Mouse (Mus musculus) T-helper 1 cell (primary cell): ENCODE measurements around the gene Fgfbp3.

ENCODE experiments used
- in situ Hi-C: fragments of 300-600 bp; cut with MboI, MseI; formaldehyde crosslinking; loops from one replicate; pipeline ENCODE4 v1.15.1; 2025; ENCODE audit warnings: high pct_unique_total_duplicates

The Fgfbp3 gene

DNA sequence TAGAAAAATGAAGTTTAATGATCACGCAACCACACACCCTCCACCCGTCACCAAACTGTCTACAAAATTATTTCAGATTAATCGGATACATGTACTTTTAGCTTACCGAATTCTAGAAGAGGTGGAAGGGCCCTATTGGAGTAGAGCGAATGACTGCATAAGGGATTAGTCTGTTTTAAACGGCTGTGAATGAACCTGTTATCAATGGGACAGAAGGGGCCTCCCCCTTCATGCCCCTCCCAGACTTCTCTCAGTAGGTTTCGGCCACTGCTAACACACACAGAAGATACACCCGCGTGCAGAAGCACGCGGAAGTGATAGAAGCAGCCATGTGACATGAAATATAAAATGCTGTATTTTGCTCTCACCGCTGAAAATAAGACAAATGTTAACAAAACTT lies at the start of gene Fgfbp3:
Gene Fgfbp3, minus strand, starts transcription at position 150 of the 400 bp plus-strand sequence.
- in situ Hi-C loops: loop anchor here (10.0 kb wide), 1 partner anchor 455 kb away; the partner anchor contains the start of gene Kif11

DNA sequence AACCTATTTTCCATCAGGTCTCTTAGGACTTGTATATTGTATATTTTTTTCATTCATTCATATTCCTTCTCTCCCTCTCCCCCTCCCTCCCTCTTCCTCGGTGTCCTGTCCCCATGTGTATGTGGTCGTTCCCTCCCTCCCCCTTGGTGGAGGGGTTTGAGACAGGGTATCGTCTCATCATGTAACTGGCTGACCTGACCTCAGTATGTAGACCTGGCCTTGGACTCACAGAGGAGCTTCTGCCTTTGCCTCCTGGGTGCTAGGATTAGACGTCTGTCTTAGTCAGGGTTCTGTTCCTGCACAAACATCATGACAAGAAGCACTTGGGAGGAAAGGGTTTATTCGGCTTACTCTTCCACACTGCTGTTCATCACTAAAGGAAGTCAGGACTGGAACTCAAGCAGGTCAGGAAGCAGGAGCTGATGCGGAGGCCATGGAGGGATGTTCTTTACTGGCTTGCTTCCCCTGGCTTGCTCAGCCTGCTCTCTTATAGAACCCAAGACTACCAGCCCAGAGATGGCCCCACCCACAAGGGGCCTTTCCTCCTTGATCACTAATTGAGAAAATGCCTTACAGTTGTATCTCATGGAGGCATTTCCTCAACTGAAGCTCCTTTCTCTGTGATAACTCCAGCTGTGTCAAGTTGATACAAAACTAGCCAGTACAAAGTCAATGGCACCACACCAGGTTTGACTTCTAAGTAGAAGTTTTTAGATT lies 43.3 kb upstream of the Fgfbp3 start:
- in situ Hi-C loops: loop anchor here (5.0 kb wide), 2 partner anchors 80 to 275 kb away; no protein-coding TSS in a partner anchor

DNA sequence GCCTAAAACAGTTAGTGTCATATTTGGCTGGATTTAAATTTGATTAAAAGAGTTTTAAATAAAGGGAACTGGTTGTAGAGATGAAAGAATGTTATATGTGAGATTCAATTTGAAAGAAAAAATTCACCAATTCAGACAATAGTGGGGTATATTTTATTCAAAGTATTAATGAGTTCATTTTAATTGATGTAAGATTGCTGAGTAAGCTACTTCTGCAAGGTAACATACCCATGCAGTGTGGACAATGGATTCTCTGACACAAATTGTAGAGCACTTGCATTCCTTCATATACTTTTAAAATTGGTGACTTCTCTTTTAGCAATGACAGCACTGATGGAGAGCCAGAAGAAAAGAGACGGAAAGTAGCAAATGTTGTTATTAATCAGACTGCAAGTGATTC lies 41.9 kb upstream of the Fgfbp3 start:
- in situ Hi-C loops: loop anchor here (5.0 kb wide), 2 partner anchors 79 to 276 kb away; no protein-coding TSS in a partner anchor

DNA sequence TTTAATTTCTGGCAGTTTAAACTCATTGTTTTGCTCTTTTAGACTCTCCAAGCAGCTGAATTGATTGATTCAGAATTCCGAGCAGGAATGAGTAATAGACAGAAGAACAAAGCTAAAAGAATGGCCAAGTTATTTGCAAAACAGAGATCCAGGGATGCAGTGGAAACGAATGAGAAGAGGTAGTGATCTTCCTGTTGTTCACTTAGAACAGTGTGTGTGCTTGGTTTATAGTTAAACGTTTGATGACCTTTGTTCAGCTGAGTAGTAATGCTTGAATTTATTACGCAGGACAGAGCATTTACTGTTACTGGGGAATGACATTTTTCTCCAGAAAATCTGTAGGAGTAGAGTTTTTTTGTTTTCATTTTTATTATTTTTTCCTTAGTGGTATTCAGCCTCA lies 38.9 kb upstream of the Fgfbp3 start:
- in situ Hi-C loops: no loop called here

DNA sequence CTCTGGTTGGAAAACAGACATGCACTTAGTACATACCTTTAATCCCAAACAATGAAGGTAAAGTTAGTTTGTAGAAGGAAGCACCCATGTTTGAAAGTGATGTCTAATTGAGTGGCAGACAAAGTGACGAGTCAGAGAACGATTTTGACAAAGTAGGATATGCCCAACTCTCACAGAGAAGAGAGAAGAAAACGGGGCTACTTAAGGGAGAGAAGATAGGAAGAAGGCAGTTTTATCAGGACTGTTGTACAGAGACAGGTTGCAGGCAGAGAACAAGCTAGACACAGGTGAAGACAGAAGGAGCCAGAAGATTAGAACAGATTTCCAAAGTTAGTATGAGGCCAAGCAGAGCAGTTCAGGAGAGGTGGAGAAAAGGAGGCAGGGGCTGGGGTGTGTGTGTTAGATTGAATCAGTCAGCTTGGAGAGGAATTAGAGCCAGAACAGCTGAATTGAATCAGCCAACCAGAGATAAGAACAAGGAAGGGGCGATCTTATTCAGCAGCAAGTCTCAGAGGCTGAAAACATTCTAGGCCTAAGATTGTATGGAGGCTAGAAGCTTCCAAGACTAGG lies 34.3 kb upstream of the Fgfbp3 start:
- in situ Hi-C loops: no loop called here

DNA sequence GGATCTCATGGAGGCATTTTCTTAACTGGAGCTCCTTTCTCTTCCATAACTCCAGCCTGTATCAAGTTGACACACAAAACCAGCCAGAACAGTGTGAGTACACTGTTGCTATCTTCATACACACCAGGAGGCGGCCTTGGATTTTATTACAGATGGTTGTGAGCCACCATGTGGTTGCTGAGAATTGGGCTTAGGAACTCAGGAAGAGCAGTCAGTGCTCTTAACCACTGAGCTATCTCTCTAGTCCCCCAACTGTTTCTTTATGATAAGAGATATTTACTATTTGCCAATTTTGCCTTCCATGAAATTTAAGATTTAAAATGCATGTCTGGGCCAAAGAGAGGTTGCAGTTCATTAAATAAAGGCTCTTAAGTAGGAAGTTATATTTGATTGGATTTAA lies 20.6 kb upstream of the Fgfbp3 start:
- in situ Hi-C loops: no loop called here

DNA sequence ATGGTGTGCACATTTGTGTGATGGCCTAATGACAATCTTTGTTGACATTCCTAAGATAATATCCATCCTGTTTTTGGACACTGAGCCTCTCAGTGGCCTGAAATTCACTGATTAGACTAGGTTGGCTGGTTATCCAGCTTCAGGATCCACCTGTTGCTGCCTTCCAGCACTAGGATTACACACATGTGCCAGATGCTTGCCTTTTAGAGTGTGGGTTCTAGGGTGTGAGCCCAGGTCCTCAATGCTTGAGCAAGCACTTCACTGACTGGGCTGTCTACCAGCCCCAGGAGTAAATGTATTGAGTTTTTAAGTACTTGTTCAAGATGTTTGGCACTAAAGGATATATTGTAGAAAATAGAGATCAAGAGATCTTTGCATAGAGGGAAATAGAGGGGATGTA lies 18.6 kb upstream of the Fgfbp3 start:
- in situ Hi-C loops: no loop called here

DNA sequence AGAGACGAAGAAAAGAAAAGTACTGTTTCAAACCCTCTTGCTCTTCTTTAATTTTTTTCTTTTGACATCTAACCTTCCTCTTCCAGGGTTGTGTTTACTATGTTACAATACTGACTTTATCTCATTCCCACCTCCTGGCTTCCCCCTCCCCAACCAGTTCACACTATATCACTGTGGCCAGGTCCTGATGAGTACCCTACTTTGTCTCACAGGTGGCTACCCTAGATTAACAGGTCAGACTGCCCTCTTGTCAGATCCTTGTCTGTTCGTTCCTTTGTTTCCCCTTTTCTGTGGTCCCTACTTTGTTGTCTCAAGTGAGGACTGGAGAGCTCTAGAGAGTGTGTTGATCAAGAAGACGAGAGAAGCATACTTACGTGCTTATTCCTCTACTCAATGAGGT lies 16.9 kb upstream of the Fgfbp3 start:
- in situ Hi-C loops: no loop called here

DNA sequence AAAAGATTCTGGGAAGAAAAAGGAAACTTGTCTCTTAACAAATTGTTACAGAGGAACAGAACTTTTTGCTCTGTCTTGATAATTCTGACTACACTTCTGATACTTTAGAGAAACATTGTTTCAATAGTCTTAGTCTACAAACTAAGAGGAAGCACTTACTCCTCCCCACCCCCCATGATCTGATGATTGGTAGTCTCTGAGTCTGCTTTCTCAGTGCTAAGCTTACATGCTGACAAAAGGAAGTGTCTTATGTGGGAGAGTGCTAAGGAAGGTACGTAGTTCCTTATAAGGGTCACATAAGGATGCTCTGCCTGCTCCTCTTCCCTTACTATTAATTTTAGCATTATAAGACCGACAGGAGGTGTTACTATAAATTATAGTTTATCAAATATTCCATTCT lies 13.2 kb upstream of the Fgfbp3 start:
- in situ Hi-C loops: no loop called here

DNA sequence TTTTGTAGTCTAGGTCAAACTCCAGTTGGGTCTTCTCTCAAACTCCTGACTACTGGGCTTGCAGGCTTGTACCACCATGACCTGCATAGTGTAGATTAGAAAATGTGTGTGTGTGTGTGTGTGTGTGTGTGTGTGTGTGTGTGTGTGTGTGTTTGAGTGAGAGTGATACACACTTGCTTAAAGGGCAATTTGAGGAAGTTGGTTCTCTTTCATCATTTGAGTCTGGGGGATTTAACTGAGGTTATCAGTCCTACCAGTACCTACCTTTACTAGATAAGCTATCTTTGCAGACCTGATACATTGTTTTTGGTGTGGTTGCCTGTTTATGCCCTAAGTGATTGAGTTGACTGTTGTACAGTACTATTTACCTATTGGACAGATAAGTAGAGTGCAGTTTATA lies 12.7 kb upstream of the Fgfbp3 start:
- in situ Hi-C loops: no loop called here

DNA sequence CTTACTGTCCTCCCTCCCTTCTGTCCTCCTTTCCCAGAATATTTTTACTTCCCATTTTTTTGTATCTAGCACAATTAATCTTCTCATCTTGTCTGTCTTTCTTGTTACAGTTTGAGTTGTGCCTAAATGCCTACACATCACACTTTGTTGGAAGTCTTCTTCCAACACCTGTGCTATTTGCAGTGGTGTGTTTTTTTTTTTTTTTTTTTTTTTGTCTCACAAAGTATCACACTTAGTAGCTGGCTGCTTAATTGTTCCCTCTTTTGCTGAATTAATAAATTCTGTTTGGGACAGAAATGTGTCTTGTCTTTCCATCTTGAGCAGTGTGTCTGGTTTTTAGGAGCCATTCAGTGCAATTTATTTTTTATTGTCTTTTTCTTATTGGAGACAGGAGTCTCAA lies 10.4 kb upstream of the Fgfbp3 start:
- in situ Hi-C loops: no loop called here

DNA sequence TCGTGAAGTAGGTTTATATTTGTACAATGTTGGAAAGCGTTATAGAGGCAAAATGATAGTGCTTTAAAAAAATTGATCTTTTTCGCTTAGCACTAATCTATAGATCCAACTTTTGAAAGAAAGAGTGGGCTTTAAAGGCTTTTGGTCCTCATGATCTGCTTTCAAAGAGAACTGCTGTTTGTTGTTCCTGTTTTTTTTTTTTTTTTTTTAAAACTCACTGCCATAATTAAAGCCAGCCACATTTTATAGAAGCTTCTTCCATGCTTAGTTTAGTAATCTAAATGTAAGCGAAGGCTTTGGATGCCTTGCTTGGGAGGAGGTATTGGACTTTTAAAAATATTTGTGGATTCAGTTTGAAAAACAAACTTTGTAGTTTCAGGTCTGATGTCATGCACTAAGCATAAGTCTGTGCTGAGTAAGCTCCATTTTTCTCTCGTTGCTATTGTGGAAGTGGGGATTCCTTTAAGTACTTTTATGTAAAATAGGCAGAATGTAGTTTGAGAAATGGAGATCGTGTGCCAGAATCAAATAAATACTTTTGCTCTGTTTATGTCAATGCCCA lies 8.5 kb upstream of the Fgfbp3 start:
- in situ Hi-C loops: no loop called here

DNA sequence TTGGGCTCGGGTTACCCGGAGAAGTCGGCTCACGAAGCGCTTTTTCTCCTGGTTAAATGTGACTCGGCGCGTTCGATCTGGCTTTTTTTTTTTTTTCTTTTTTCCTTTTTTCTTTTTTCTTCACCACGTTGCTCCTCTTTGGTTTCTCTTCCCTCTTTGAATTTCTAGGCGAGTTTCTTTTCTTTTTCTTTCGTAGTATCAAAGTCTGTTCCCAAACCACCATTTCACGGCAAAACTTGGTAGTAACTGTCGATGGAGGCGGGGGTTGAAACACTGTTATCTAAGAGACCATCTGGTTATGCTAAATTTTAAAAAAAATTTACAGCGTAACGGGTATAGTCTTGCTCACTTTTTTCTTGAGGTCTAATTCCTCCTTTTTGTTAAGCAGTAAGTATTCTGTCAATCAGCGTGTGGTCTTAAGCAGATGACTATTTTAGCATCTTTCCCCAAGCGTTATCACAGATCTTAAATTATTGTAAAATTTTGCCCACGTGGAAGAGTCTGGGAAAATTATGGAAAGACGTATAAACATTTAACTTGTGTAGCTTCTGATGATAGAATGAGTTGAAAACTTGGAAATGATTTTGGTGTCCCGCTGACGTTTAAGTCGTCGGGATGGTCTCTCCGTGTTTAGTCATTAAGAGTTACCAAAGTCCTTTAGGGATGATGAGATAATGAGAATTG lies 7.3 kb upstream of the Fgfbp3 start:
- in situ Hi-C loops: no loop called here

DNA sequence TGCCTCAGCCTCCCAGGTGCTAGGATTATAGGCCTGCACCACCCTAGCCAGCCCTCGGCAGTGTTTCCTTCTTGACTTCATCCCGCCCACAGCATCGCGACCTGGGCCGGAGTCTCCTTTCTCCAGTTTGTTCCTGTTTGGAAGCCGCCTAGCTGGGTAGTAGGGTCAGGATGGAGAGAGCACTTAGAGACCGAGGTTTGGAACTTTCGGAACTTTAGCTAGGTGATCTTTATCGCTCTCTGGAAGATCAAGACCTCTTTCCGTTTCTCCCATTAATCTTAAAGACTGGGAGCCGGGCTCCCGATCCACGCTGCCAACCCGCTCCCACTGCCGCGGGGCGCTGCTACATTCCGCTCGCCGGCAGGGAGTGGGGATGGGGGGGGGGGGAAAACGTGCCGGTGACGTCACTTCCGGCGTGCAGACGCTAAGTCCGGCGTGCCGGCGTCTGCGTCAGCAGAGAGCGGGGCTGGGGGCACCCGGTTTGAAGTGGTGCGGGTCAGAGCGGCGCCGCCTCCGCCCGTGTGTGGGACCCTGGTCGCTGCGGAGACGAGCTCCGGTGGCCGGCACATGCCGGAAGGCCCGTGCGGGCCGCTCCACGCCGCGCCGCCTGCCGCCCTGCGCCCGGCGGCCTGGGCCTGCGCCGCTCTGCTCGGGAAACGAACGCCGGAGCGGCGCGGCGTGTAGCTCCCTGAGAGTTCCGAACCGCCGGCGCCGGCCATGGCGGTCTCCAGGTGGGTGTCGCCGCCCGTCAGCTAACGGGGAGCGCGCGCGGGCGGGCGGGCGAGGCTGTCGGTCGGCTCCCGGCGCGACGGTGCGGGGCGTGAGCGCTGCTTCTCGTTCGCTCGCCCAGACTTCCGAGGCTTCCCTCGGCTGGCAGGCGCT lies 6.5 kb upstream of the Fgfbp3 start, which contains the start of gene Btaf1:
Gene Btaf1, plus strand, starts transcription at position 409 of the 882 bp plus-strand sequence.
- in situ Hi-C loops: no loop called here

DNA sequence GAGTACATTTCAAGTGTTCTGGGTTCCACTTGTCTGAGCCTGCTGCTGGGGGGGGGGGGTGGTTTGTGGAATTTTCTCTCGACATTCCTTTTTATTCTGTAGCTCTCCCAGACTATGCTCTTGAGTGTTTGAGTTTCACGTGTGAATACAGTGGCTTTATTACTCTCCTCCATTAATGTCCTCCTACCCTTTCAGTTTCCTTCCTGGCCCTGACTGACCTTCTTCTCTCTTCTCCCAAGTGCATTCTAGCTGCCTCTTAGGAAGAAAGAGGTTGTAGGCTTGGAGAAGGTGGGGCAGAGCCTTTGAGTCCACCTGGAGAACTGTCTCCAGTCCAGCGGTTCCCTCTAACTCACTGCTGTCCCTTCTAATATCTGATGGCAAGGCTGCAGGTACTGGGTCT lies 3.5 kb upstream of the Fgfbp3 start:
- in situ Hi-C loops: no loop called here

DNA sequence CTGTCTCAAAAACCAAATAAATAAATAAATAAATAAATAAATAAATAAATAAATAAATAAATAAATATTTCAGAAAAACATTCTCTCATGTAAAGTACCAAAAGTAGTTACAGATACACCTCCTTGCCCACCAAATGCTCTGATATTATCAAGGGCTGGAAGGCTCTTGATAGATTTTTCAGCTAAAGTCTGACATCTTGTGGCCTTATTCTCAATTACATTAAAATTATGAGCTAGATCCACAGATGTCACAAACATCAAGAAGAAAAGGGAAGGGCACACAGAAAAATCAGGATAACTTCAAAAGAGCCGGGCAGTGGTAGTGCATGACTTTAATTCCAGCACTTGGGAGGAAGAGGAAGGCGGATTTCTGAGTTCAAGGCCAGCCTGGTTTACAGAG lies 2.6 kb upstream of the Fgfbp3 start:
- in situ Hi-C loops: no loop called here

DNA sequence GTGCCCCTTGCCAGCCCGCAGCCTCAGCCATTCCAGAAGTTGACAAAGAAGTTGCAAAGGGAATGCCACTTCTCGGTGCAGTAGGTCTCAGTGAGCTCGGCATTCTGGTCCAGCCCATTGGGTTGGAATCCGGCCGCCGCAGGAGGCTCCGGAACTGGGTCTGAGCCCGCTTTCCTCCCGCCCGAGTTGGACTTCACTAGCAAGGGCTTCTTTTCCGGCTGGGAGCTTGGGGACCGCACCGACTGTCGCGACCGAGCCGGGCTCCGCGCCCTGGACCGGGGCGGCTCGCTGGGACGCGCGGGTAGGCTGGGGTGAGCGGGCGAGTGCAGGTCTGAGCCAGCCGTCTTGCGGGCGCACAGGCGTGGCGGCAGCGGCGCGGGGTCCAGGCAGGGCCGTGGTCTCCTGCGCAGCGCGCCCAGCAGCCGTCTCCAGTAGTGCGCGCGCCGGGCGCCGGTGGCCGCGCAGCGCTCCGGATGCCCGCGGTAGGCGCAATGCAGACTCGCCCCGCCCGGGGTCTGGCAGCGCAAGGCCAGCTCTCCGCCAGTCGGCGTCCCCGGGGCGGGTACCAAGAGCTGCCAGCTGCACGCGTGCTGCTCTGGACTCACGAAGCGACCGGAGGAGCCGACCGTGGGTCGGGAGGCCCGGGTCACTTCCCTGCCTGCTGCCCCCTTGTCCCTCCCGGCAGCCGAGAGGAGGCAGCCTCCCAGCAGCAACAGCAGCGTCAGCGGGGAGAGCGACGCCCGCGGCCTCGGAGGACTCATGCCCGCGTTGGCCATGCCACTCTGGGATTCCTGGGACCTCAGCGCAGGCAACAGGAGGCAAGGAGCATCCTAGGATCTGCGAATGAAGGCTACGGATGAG lies 744 bp downstream of the Fgfbp3 start:
- in situ Hi-C loops: loop anchor here (10.0 kb wide), 1 partner anchor 456 kb away; the partner anchor contains the start of gene Kif11

DNA sequence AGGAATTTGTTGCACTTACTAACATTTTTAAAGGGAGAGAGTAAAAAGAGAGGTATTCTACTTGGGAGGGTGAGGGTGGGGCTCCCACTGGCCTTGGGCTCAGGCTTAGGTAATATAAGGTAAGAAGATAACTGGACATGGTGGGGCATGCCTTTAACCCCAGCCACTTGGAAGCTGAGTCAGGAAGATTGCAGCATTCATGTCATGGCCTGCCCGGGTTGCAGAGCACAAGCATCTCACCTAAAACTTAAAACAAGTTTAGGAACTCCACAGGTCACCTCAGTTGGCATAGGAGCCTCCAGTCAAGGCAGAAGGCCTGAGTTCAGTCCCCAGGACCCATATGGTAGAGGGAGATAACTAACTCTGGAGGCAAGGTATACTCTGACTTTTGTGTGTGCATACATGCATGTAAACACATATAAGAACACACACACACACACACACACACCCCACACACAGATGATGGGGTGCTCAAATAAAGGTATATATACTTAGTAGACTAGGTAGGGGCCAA lies 2.5 kb downstream of the Fgfbp3 start:
- in situ Hi-C loops: loop anchor here (10.0 kb wide), 1 partner anchor 458 kb away; the partner anchor contains the start of gene Kif11

DNA sequence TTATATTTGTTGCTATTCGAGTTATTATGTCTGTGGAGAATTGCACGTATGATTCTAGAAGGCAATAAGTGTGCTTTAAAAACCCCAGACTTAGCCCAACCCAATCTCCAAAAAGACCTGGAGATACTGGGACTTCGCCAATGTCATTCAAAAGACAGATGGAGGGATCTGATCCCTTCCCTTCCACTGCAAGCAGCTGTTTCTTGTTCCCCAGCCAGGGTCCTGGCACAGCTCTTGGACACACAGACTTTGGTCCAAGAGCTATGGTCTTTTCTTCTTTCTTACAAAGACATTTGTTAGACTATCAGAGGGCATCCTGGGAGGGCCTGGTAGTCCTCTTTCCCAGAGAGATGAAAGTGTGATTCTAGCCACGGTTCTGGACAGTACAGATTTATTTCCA lies 3.2 kb downstream of the Fgfbp3 start:
- in situ Hi-C loops: loop anchor here (10.0 kb wide), 1 partner anchor 459 kb away; the partner anchor contains the start of gene Kif11

DNA sequence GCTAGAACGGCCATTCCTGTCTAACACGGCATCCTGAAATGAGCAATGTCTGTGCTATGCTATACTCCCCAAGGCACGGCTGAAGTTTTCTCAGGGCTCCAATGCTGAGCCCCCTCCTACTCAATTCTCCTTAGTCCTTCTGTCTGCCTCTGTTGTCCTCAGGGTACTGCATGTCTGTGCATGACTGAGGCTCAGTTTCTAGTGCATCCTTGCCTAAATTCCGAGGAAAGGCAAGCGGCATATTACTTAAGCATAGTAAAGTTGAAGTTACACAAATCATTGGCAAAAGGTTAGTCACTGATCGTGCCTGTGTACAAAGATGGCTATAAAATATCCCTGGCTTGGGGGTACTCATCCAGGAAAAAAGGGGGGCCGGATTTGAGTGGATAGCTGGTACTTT lies 6.4 kb downstream of the Fgfbp3 start:
- in situ Hi-C loops: loop anchor here (5.0 to 10.0 kb wide), 2 partner anchors 462 to 731 kb away; partner anchors contain the start of gene Kif11
